Mouse (Mus musculus) central nervous system, embryonic 11.5 days (tissue): Measurements from ENCODE around the gene Mospd1. TPM values are rescaled to one million over a fixed set of nuclear protein-coding genes. Genes with fewer than 3 reads are reported as not detected.

Experiments used
- polyA plus RNA-seq: library from polyadenylated mRNA; depleted of rRNA; stranded (reverse); fragments of >200 nt; gene quantifications from 2 replicates; pipeline ENCODE4 v1.2.3, GENCODE M21; 2012; rRNA removed

The Mospd1 gene
- polyA plus RNA-seq, result 13.5 and 25.4 TPM in 2 replicates

DNA sequence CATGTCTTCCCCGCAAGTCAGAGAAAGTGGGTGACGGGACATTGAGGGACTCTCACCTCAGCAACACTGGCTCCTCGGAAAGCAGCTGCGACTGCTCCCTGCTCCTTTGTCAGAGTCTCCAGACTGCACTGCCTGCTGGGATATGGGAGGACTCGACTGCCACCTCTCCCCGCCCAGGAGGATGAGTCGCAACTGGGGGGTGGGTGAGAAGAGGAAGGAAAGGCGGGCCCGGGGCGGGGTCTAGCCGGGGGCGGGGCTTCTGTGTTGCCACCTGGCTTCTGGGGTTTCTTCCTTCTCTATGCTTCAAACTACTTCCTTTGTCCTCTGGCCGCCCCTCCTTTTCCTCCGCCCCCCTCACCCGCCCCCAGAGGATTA lies at the start of gene Mospd1:
Mospd1 (minus strand) TSS at position 137 of the 375 bp plus-strand sequence.

Other genes starting within 250 kb of the Mospd1 start
- gene Plac1, start 130.4 kb downstream of the Mospd1 start, polyA plus RNA-seq, result 0.66 and 4.0 TPM in 2 replicates
- 8.3 and 12.0 TPM in 2 replicates for gene Fam122b, start 100.7 kb downstream of the Mospd1 start, polyA plus RNA-seq
- not detected in 2 replicates for gene Fam122c, start 97.1 kb downstream of the Mospd1 start, polyA plus RNA-seq
- not detected in 2 replicates for gene Etd, start 64.4 kb upstream of the Mospd1 start, polyA plus RNA-seq
- 49.4 and 58.3 TPM in 2 replicates for gene Rtl8c, start 237.5 kb upstream of the Mospd1 start, polyA plus RNA-seq
- not detected in 2 replicates for gene Gm14597, start 238.5 kb upstream of the Mospd1 start, polyA plus RNA-seq